ENCODE assay signal across 9 mouse cellular contexts in genomic region chr11:30597259-30597658, GRCm38 (mm10).
"Had no signal": no experiment of that assay in that cellular context is flagged by ENCODE, and none has a peak within 500 bp of the region (broad histone marks: within the 10 kb centered on the region; RNA-seq: fewer than 3 reads in every experiment).

No protein-coding gene starts in this region.

- H3K36me3 ChIP-seq: limb, embryonic 13.5 days; midbrain, embryonic 12.5 days had no signal

- H3K4me1 ChIP-seq: limb, embryonic 13.5 days had no signal

- H3K4me2 ChIP-seq: limb, embryonic 13.5 days; midbrain, embryonic 12.5 days had no signal

- ATAC-seq: midbrain, embryonic 16.5 days had no signal

- DNase-seq: kidney, adult 18-20 months; kidney, postnatal 14 days; left cerebral cortex, postnatal 4 days; thymus, adult 18-20 months; thymus, postnatal 14 days had no signal

- H3K27me3 ChIP-seq: limb, embryonic 13.5 days; midbrain, embryonic 12.5 days had no signal

- H3K27ac ChIP-seq: limb, embryonic 13.5 days; liver, embryonic 14.5 days; midbrain, embryonic 12.5 days had no signal

- H3K9me3 ChIP-seq: limb, embryonic 13.5 days; midbrain, embryonic 12.5 days had no signal

- H3K4me3 ChIP-seq: limb, embryonic 13.5 days; midbrain, embryonic 12.5 days had no signal

- H3K9ac ChIP-seq: limb, embryonic 13.5 days; liver, embryonic 14.5 days; midbrain, embryonic 12.5 days had no signal
